Mouse (Mus musculus): Measurements from ENCODE around the gene Btbd1. TPM values are rescaled to one million over a fixed set of nuclear protein-coding genes. Genes with fewer than 3 reads are reported as not detected.

Gene Btbd1
- total RNA-seq, 2 experiments from 2014 or later = 121 to 134 TPM

- no peak for DNase-seq (ENCODE audit: low spot score)
- intact Hi-C loops (cut with DNase I) = loop anchor here (2.0 kb wide), 3 partner anchors 31 to 107 kb away; partner anchors contain the start of genes 3110040N11Rik, Hdgfl3 and Tm6sf1
These were observed 1.2 kb downstream of the Btbd1 start for GRCm38 (mm10) chr7:81827806-81828667.

GRCm38 (mm10) chr7:81825381-81825780 lies 3.9 kb downstream of the Btbd1 start:
- intact Hi-C loops (cut with DNase I) = no loop called here
- no peak for DNase-seq (ENCODE audit: low spot score)

GRCm38 (mm10) chr7:81824906-81825305 lies 4.3 kb downstream of the Btbd1 start:
- intact Hi-C loops (cut with DNase I) = no loop called here
- DNase-seq (ENCODE audit: low spot score) = no peak

GRCm38 (mm10) chr7:81806067-81806466 lies 23.2 kb downstream of the Btbd1 start:
- DNase-seq (ENCODE audit: low spot score) = no peak
- intact Hi-C loops (cut with DNase I) = loop anchor here (5.0 kb wide), 1 partner anchor 66 kb away; no protein-coding TSS in a partner anchor

GRCm38 (mm10) chr7:81789095-81789757 lies 40.0 kb downstream of the Btbd1 start, which contains the start of gene 3110040N11Rik:
Gene 3110040N11Rik (minus strand): TSS chr7:81789478.
- intact Hi-C loops (cut with DNase I) = loop anchor here (2.0 to 10.0 kb wide), 5 partner anchors 24 to 486 kb away; partner anchors contain the start of genes Btbd1 and Hdgfl3

GRCm38 (mm10) chr7:81788536-81788935 lies 40.7 kb downstream of the Btbd1 start:
- DNase-seq (ENCODE audit: low spot score) = no peak
- intact Hi-C loops (cut with DNase I) = loop anchor here (2.0 to 10.0 kb wide), 5 partner anchors 24 to 486 kb away; partner anchors contain the start of genes Btbd1 and Hdgfl3

More at GRCm38 (mm10) chr7:81789095-81789757, 40.0 kb downstream of the Btbd1 start, which contains the start of gene 3110040N11Rik:
- DNase-seq (ENCODE audit: low spot score) = peak; percentile 60

GRCm38 (mm10) chr7:81777667-81778218 lies 51.5 kb downstream of the Btbd1 start:
- no peak for DNase-seq (ENCODE audit: low spot score)
- intact Hi-C loops (cut with DNase I) = no loop called here

GRCm38 (mm10) chr7:81775325-81775724 lies 53.9 kb downstream of the Btbd1 start:
- DNase-seq (ENCODE audit: low spot score) = no peak
- intact Hi-C loops (cut with DNase I) = no loop called here

GRCm38 (mm10) chr7:81772786-81773539 lies 56.3 kb downstream of the Btbd1 start:
- no peak for DNase-seq (ENCODE audit: low spot score)
- intact Hi-C loops (cut with DNase I) = no loop called here

GRCm38 (mm10) chr7:81763110-81763845 lies 66.0 kb downstream of the Btbd1 start:
- DNase-seq (ENCODE audit: low spot score) = no peak
- intact Hi-C loops (cut with DNase I) = no loop called here

GRCm38 (mm10) chr7:81762180-81763109 lies 66.8 kb downstream of the Btbd1 start, which contains the start of gene Ramac:
Gene Ramac (plus strand): TSS chr7:81762925.
- intact Hi-C loops (cut with DNase I) = no loop called here
- DNase-seq (ENCODE audit: low spot score) = peak; percentile 72

GRCm38 (mm10) chr7:81747956-81748355 lies 81.3 kb downstream of the Btbd1 start:
- intact Hi-C loops (cut with DNase I) = loop anchor here (10.0 kb wide), 2 partner anchors 193 to 353 kb away; no protein-coding TSS in a partner anchor
- DNase-seq (ENCODE audit: low spot score) = no peak

GRCm38 (mm10) chr7:81744145-81744544 lies 85.1 kb downstream of the Btbd1 start:
- DNase-seq (ENCODE audit: low spot score) = no peak
- intact Hi-C loops (cut with DNase I) = loop anchor here (5.0 to 10.0 kb wide), 3 partner anchors 117 to 349 kb away; no protein-coding TSS in a partner anchor

Other genes starting within 250 kb of the Btbd1 start
- gene Homer2, start 121.9 kb downstream of the Btbd1 start, total RNA-seq (2021) = 100 to 1,000 TPM; 102 to 112 TPM
- gene Ramac, start 66.5 kb downstream of the Btbd1 start, total RNA-seq (2021) = 10 to 100 TPM; 30.0 to 31.1 TPM
- gene 3110040N11Rik, start 40.0 kb downstream of the Btbd1 start, total RNA-seq (2021) = 10 to 100 TPM; 21.8 to 28.5 TPM
- gene Gm10160, start 26.4 kb upstream of the Btbd1 start, total RNA-seq (2021) = not detected
- gene Tm6sf1, start 29.6 kb upstream of the Btbd1 start, total RNA-seq (2021) = 10 to 100 TPM; 13.1 to 13.4 TPM
- 1 to 10 TPM; 6.6 to 7.2 TPM for gene Hdgfl3, start 105.0 kb upstream of the Btbd1 start, total RNA-seq (2021)
- gene Bnc1, start 162.9 kb upstream of the Btbd1 start, total RNA-seq (2021) = 1 to 10 TPM; 1.7 to 2.3 TPM